Mouse (Mus musculus) hindbrain, embryonic 13.5 days (tissue): ENCODE data around the gene Klk9. TPM values are rescaled to one million over a fixed set of nuclear protein-coding genes. Genes with fewer than 3 reads are reported as not detected.
A peak's percentile ranks its signal among the peaks of the same experiment; 100 is the strongest.

Experiments
- ATAC-seq: fragments of 200-750 bp; cut with Nextera tagmentation; 2 replicates; pipeline ENCODE4 v1.8.0; 2017; ENCODE audit warnings: moderate TSS enrichment; ENCODE audit not compliant: low FRiP score
- H3K27ac ChIP-seq: fragments of 300-500 bp; sonication (generic); 2 replicates; pipeline ENCODE4 v1.5.1; 2015; ENCODE audit warnings: inconsistent platforms, mild to moderate bottlenecking, moderate library complexity
- H3K27me3 ChIP-seq: fragments of 300-500 bp; sonication (generic); 2 replicates; pipeline ENCODE4 v1.6.1; 2015; ENCODE audit warnings: mild to moderate bottlenecking, inconsistent platforms
- H3K36me3 ChIP-seq: fragments of 300-500 bp; sonication (generic); 2 replicates; pipeline ENCODE4 v1.6.1; 2015; ENCODE audit warnings: mild to moderate bottlenecking, inconsistent platforms
- H3K4me1 ChIP-seq: fragments of 300-500 bp; sonication (generic); replicated peaks from 2 replicates; pipeline ENCODE4 v1.6.1; 2015; ENCODE audit warnings: inconsistent platforms
- H3K4me2 ChIP-seq: fragments of 300-500 bp; sonication (generic); 2 replicates; pipeline ENCODE4 v1.6.1; 2015; ENCODE audit warnings: inconsistent platforms, mild to moderate bottlenecking, moderate library complexity
- H3K4me3 ChIP-seq: fragments of 300-500 bp; sonication (generic); 2 replicates; pipeline ENCODE4 v1.5.1; 2015; ENCODE audit warnings: mild to moderate bottlenecking, inconsistent platforms
- H3K9ac ChIP-seq: fragments of 300-500 bp; sonication (generic); 2 replicates; pipeline ENCODE4 v1.6.1; 2015; ENCODE audit warnings: mild to moderate bottlenecking, inconsistent platforms
- H3K9me3 ChIP-seq: fragments of 300-500 bp; sonication (generic); 2 replicates; pipeline ENCODE4 v1.6.1; 2016; ENCODE audit warnings: inconsistent platforms
- WGBS: fragments of 180-500 bp; shearing (Covaris S2); methylation state at CpG from one replicate; pipeline ENCODE4 v1.1.7; 2015; 5-methylcytosine and 5-hydroxymethylcytosine counted together
- polyA plus RNA-seq: library from polyadenylated mRNA; unstranded; fragments of >200 nt; fragmentation: Nextera tagmentation; extraction: Ambion mirVana; gene quantifications from 2 replicates; pipeline ENCODE4 v1.2.1, GENCODE M21; 2015

Klk9 gene
- polyA plus RNA-seq, 1 experiment from 2014 or later = 0.18 TPM

GRCm38 (mm10) chr7:43797844-43798462 lies 6.3 kb downstream of the Klk9 start:
- WGBS = 44% methylated on average over 13 of the region's 13 CpGs
- peak; percentile 19; the same call in 1 of the 2 replicates for ATAC-seq
- peak overlapping the region; percentile 68; the same call in 1 of the 2 replicates for H3K9ac ChIP-seq
- peaks cover 17% of the 10 kb centered on the region for H3K4me1 ChIP-seq
- H3K4me2 ChIP-seq = peak overlapping the region; percentile 75
- peak overlapping the region; percentile 49 for H3K4me3 ChIP-seq
- H3K9me3 ChIP-seq = no peaks in the 10 kb centered on the region
- peaks cover 59% of the 10 kb centered on the region for H3K27me3 ChIP-seq
- H3K27ac ChIP-seq = no peak overlapping the region
- no peaks in the 10 kb centered on the region for H3K36me3 ChIP-seq

GRCm38 (mm10) chr7:43799876-43800275 lies 8.2 kb downstream of the Klk9 start:
- 77% methylated on average over 7 of the region's 7 CpGs for WGBS

DNA sequence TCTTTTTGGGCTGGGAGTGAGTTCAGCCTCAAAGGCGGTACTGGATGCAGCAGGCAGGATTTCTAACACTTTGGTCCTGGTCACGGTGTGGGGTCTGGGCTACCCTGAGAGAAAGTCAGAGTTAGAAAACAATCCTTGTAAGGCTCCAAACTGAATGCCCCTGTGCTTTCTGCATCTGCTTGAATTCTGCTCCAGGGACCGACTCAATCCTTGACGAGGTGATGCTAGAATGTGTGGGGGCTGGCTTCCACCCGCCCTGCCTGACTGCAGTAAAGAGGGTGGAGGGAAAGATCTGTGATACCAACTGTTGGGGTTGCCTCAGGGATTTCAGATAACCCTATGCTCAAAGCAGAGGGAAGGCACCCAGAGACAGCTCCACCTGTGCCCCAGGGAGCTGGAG lies 19.3 kb downstream of the Klk9 start, which contains the start of gene Klk7:
Klk7 (plus strand) TSS at position 301 of the 400 bp plus-strand sequence.
- H3K9me3 ChIP-seq = no peaks in the 10 kb centered on the region
- no peak for ATAC-seq
- H3K4me1 ChIP-seq = no peaks in the 10 kb centered on the region
- no peak within 1 kb of the TSS for H3K4me3 ChIP-seq
- H3K36me3 ChIP-seq = no peaks in the 10 kb centered on the region
- no peak within 1 kb of the TSS for H3K9ac ChIP-seq
- no peaks in the 10 kb centered on the region for H3K27me3 ChIP-seq
- no peak within 1 kb of the TSS for H3K4me2 ChIP-seq
- WGBS = 62% methylated on average over 5 of the region's 5 CpGs
- H3K27ac ChIP-seq = no peak within 1 kb of the TSS

More at GRCm38 (mm10) chr7:43799876-43800275, 8.2 kb downstream of the Klk9 start:
- H3K4me3 ChIP-seq = no peak overlapping the region
- peaks cover 46% of the 10 kb centered on the region for H3K27me3 ChIP-seq
- peaks cover 17% of the 10 kb centered on the region for H3K4me1 ChIP-seq
- H3K9ac ChIP-seq = no peak overlapping the region
- H3K4me2 ChIP-seq = no peak overlapping the region
- H3K36me3 ChIP-seq = no peaks in the 10 kb centered on the region
- H3K27ac ChIP-seq = no peak overlapping the region
- ATAC-seq = no peak
- no peaks in the 10 kb centered on the region for H3K9me3 ChIP-seq

DNA sequence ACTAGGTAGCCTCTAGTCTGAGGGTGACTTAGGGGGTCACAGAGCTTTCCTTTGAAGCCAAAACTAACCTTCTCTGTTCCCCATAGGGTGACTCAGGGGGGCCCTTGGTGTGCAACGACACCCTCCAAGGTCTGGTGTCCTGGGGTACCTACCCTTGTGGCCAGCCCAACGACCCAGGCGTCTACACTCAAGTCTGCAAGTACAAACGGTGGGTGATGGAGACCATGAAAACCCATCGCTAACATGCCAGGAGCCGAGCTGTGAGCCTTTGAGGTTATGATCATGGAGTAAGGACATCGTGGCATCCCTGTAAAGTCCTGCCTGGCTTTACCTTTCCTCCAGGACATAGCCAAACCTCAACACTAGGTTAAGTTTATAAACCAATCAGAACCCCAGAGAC lies 23.5 kb downstream of the Klk9 start:
- Histone ChIP-seq H3K27ac (no peak overlapping the region), H3K9me3 (no peaks in the 10 kb centered on the region), H3K27me3 (no peaks in the 10 kb centered on the region), H3K4me2 (no peak overlapping the region), H3K9ac (no peak overlapping the region), H3K36me3 (no peaks in the 10 kb centered on the region), H3K4me3 (no peak overlapping the region), H3K4me1 (no peaks in the 10 kb centered on the region)
- ATAC-seq = no peak
- WGBS = 91% methylated on average over 7 of the region's 7 CpGs

DNA sequence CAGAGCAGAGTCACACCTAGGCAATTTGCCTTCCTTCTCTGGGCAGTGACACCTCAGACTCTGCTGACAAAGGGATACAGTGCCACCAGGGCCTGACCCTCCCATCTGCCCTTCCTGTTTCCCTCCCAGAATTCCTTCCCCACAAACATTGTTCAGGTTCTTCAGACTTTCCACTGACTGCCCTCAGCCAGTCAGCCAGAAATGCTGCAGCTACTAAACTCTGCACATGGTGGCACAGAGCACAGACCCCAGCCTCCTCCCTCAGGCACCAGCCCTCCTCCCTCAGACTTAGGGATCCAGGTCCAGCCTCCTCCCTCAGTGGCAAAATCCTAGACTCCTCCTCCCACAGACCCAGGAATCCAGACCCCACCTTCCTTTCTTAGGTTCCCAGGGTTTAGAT lies 25.1 kb downstream of the Klk9 start:
- Histone ChIP-seq H3K27me3 (no peaks in the 10 kb centered on the region), H3K27ac (no peak overlapping the region), H3K4me3 (no peak overlapping the region), H3K4me1 (no peaks in the 10 kb centered on the region), H3K4me2 (no peak overlapping the region), H3K36me3 (no peaks in the 10 kb centered on the region), H3K9me3 (no peaks in the 10 kb centered on the region), H3K9ac (no peak overlapping the region)
- no peak for ATAC-seq

GRCm38 (mm10) chr7:43821581-43821980 lies 29.9 kb downstream of the Klk9 start:
- Histone ChIP-seq H3K9me3 (no peaks in the 10 kb centered on the region), H3K4me2 (no peak overlapping the region), H3K4me1 (no peaks in the 10 kb centered on the region), H3K36me3 (no peaks in the 10 kb centered on the region), H3K9ac (no peak overlapping the region), H3K27me3 (no peaks in the 10 kb centered on the region), H3K27ac (no peak overlapping the region), H3K4me3 (no peak overlapping the region)
- no peak for ATAC-seq
- 90% methylated on average over 7 of the region's 7 CpGs for WGBS

DNA sequence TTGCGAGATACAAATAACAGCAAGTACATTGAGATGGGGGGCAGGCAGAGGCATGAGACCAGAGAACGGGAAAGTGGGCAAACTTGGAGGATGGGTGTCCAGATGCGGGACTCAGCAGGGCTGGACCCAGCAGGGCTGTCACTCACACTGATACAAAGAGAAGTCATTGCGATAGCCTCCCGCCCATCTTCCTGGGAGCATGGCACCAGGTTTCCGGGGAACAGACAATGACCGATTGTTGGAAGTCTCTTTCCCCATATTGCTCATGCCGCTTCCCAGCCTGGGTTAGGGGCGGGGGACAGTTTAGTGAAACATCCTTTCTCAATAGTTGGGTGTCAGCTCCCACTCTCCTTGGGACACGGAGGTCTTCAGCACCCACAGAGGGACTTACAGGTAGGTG lies 32.5 kb downstream of the Klk9 start, which contains the start of gene Klk6:
Klk6 (plus strand) TSS at position 301 of the 400 bp plus-strand sequence.
- H3K4me2 ChIP-seq = no peak within 1 kb of the TSS
- WGBS = 71% methylated on average over 10 of the region's 10 CpGs
- ATAC-seq = no peak
- no peak within 1 kb of the TSS for H3K9ac ChIP-seq
- no peaks in the 10 kb centered on the region for H3K36me3 ChIP-seq
- H3K4me1 ChIP-seq = no peaks in the 10 kb centered on the region
- H3K9me3 ChIP-seq = no peaks in the 10 kb centered on the region
- no peak within 1 kb of the TSS for H3K4me3 ChIP-seq
- H3K27ac ChIP-seq = no peak within 1 kb of the TSS
- no peaks in the 10 kb centered on the region for H3K27me3 ChIP-seq

DNA sequence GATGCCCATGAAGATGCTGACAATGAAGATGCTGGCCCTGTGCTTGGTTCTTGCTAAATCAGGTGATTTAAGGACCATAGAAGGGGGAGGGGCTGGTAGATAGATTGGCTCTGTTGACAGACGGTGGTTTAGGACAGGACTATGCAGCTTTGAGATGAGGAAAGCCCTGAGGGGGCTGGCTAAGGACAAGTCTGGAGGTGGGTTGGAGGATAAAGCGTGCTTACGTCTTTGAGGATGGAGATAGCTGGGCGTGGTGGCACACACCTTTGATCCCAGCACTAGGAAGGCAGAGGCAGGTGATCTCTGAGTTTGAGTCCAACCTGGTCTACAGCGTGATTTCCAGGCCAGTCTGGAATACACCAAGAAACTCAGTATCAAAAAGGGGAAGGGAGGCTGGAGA lies 34.4 kb downstream of the Klk9 start:
- no peak overlapping the region for H3K9ac ChIP-seq
- no peaks in the 10 kb centered on the region for H3K36me3 ChIP-seq
- H3K4me2 ChIP-seq = no peak overlapping the region
- H3K4me3 ChIP-seq = no peak overlapping the region
- no peaks in the 10 kb centered on the region for H3K9me3 ChIP-seq
- no peaks in the 10 kb centered on the region for H3K4me1 ChIP-seq
- no peak overlapping the region for H3K27ac ChIP-seq
- WGBS = 89% methylated on average over 5 of the region's 5 CpGs
- no peak for ATAC-seq
- no peaks in the 10 kb centered on the region for H3K27me3 ChIP-seq

GRCm38 (mm10) chr7:43827706-43828105 lies 36.0 kb downstream of the Klk9 start:
- Histone ChIP-seq H3K36me3 (no peaks in the 10 kb centered on the region), H3K9me3 (no peaks in the 10 kb centered on the region), H3K27me3 (no peaks in the 10 kb centered on the region), H3K27ac (no peak overlapping the region), H3K4me2 (no peak overlapping the region), H3K9ac (no peak overlapping the region), H3K4me3 (no peak overlapping the region), H3K4me1 (no peaks in the 10 kb centered on the region)
- ATAC-seq = no peak
- WGBS = 85% methylated on average over 4 of the region's 4 CpGs

GRCm38 (mm10) chr7:43829006-43829405 lies 37.3 kb downstream of the Klk9 start:
- Histone ChIP-seq H3K4me3 (no peak overlapping the region), H3K4me2 (no peak overlapping the region), H3K27me3 (no peaks in the 10 kb centered on the region), H3K4me1 (no peaks in the 10 kb centered on the region), H3K9me3 (no peaks in the 10 kb centered on the region), H3K9ac (no peak overlapping the region), H3K27ac (no peak overlapping the region), H3K36me3 (no peaks in the 10 kb centered on the region)
- WGBS = 90% methylated on average over 8 of the region's 8 CpGs
- ATAC-seq = no peak

DNA sequence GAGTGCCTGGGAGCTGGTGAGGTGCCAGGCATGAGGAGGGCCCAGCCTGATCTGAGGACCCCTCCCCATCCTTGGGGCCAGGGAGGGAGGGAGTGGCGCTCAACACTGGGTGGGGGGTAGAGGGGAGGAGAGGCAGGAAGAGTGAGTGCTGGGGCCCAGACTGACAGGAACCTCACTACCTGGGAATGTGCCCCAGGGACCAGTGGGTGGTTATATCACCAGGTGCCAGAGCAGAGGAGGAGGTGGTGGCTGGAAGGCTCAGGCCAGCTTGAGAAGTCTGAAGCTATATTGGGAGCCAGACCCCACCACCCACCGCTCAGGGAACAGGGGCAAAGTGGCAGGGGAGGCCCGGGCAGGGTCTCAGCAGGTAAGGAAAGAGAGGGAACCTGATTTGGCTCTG lies 50.0 kb downstream of the Klk9 start, which contains the start of gene Klk5:
Klk5 (plus strand) TSS at position 271 of the 400 bp plus-strand sequence.
- 65% methylated on average over 3 of the region's 3 CpGs for WGBS
- Histone ChIP-seq H3K4me1 (no peaks in the 10 kb centered on the region), H3K4me2 (no peak within 1 kb of the TSS), H3K9ac (no peak within 1 kb of the TSS), H3K36me3 (no peaks in the 10 kb centered on the region), H3K4me3 (no peak within 1 kb of the TSS), H3K9me3 (no peaks in the 10 kb centered on the region), H3K27me3 (no peaks in the 10 kb centered on the region), H3K27ac (no peak within 1 kb of the TSS)
- no peak for ATAC-seq

- H3K4me1 ChIP-seq = no peaks in the 10 kb centered on the region
- no peak overlapping the region for H3K9ac ChIP-seq
- no peak overlapping the region for H3K4me2 ChIP-seq
- H3K36me3 ChIP-seq = no peaks in the 10 kb centered on the region
- H3K27me3 ChIP-seq = no peaks in the 10 kb centered on the region
- no peaks in the 10 kb centered on the region for H3K9me3 ChIP-seq
- no peak overlapping the region for H3K4me3 ChIP-seq
- 82% methylated on average over 4 of the region's 4 CpGs for WGBS
- ATAC-seq = no peak
- no peak overlapping the region for H3K27ac ChIP-seq
These were observed 52.1 kb downstream of the Klk9 start for GRCm38 (mm10) chr7:43843801-43844200.
